Mouse (Mus musculus) liver, adult 2 months (tissue): ENCODE results near the gene Vmn1r183.

Source experiments
- CTCF ChIP-seq: fragments of 200-500 bp; IDR thresholded peaks from 2 replicates; pipeline ENCODE4 v1.5.1; 2011; ENCODE audit warnings: low read depth, low read length, control low read depth
- POLR2A ChIP-seq: fragments of 200-500 bp; IDR thresholded peaks from 2 replicates; pipeline ENCODE4 v1.6.1; 2011; ENCODE audit warnings: low read length, control low read depth; ENCODE audit not compliant: insufficient read depth; ENCODE audit errors: extremely low read depth

DNA sequence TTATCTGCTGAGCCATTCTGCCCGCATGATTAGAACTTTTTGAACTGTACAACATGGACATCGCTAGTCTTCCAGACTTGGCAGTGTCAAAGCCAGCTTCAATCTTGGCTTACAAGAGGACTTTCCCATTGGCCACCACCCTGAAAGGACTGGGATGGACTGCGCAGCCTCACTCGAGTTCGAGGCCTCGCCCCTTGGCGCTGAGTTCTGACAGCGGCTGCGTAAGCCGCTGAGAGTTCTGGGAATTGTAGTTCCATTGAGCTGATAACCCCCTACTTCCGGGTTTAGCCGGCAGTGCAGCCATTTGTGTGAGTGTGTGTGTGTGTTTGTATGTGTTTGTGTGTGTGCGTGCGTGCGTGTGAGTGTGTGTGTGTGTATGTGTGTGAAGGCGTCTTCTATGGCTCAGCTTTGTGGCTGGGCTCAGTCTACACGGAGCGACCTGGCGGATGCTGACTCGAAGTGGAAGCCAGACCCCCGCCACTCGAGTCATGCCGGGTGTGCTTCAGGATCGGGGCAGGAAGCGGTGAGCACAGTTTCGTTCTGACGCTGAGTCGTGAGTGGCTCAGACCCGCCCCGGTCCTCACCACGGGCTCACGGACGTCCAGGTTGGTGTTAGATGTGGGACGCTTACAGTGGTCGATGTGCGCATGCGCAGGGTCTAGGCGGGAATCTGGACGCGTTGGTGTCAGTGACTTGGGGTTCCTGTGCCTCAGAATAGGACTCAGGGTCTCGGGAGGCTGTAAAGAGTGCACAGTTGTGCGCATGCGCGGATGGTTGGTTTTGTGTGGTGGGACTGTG lies 28.8 kb downstream of the Vmn1r183 start, which contains the start of gene Zfp180:
- TF ChIP-seq POLR2A, result no peak
- no peak for TF ChIP-seq CTCF
